Mouse (Mus musculus) CH12.LX (cell line): ENCODE measurements around the gene Supv3l1.
A peak's percentile ranks its signal among the peaks of the same experiment; 100 is the strongest.

Experiments used
- CTCF ChIP-seq, 2 experiments: IDR thresholded peaks in 1 of 2; conservative IDR thresholded peaks in 1 of 2; 2 replicates each; pipeline ENCODE4 v1.5.1; 2011 to 2012; ENCODE audit warnings: low read depth in 2 of 2, low read length in 2 of 2, improper control_type of control experiment in 1 of 2, inconsistent platforms in 1 of 2, mild to moderate bottlenecking in 1 of 2, moderate library complexity in 1 of 2
- E2F4 ChIP-seq: IDR thresholded peaks from 2 replicates; pipeline ENCODE4 v1.6.1; 2011; ENCODE audit warnings: low read depth, low read length, improper control_type of control experiment; ENCODE audit not compliant: insufficient replicate concordance
- ELF1 ChIP-seq: IDR thresholded peaks from 2 replicates; pipeline ENCODE4 v1.6.1; 2014; ENCODE audit warnings: low read depth, mild to moderate bottlenecking, inconsistent platforms, low read length, improper control_type of control experiment
- JUND ChIP-seq: conservative IDR thresholded peaks from 2 replicates; pipeline ENCODE4 v1.6.1; 2011; ENCODE audit warnings: low read depth, low read length, improper control_type of control experiment
- KAT2A ChIP-seq: IDR thresholded peaks from 2 replicates; pipeline ENCODE4 v1.6.1; 2012; ENCODE audit warnings: low read length, improper control_type of control experiment, inconsistent platforms; ENCODE audit not compliant: insufficient replicate concordance
- MAX ChIP-seq: IDR thresholded peaks from 2 replicates; pipeline ENCODE4 v1.6.1; 2011; ENCODE audit warnings: low read length, improper control_type of control experiment
- NRF1 ChIP-seq: IDR thresholded peaks from 2 replicates; pipeline ENCODE4 v1.6.1; 2014; ENCODE audit warnings: low read depth, mild to moderate bottlenecking, inconsistent platforms, low read length, improper control_type of control experiment, moderate library complexity
- POLR2A ChIP-seq: IDR thresholded peaks from 2 replicates; pipeline ENCODE4 v1.6.1; 2011; ENCODE audit warnings: low read depth, mild to moderate bottlenecking, improper control_type of control experiment, low read length
- USF1 ChIP-seq: IDR thresholded peaks from 2 replicates; pipeline ENCODE4 v1.6.1; 2014; ENCODE audit warnings: low read depth, mild to moderate bottlenecking, inconsistent platforms, low read length, improper control_type of control experiment
- USF2 ChIP-seq: conservative IDR thresholded peaks from 2 replicates; pipeline ENCODE4 v1.6.1; 2011; ENCODE audit warnings: low read depth, low read length, improper control_type of control experiment
- ZC3H11A ChIP-seq: IDR thresholded peaks from 2 replicates; pipeline ENCODE4 v1.6.1; 2012; ENCODE audit warnings: low read depth, mild to moderate bottlenecking, inconsistent platforms, low read length, improper control_type of control experiment

GRCm38 (mm10) chr10:62488266-62488665, 38.7 kb upstream of the Supv3l1 start:
- TF ChIP-seq USF1 = no peak
- no peak; the same call in 1 of the 2 replicates for TF ChIP-seq JUND
- TF ChIP-seq CTCF (conservative IDR thresholded peaks at IDR 0.05 in 1 of 2, IDR thresholded peaks at IDR 0.05 in 1 of 2; ENCODE audit: low read depth in 2 of 2, low read length in 2 of 2) = peak; percentile 46 to 71; a peak in 3 of 4 replicates
- peak; percentile 49; the same call in 1 of the 2 replicates for TF ChIP-seq MAX
- TF ChIP-seq POLR2A = no peak
- no peak for TF ChIP-seq KAT2A
- no peak for TF ChIP-seq USF2
- no peak for TF ChIP-seq E2F4
- TF ChIP-seq NRF1 = no peak
- TF ChIP-seq ELF1 = no peak
- TF ChIP-seq ZC3H11A = no peak
